Mouse (Mus musculus): ENCODE results near the gene Rnf123. TPM values are rescaled to one million over a fixed set of nuclear protein-coding genes. Genes with fewer than 3 reads are reported as not detected.

Gene Rnf123
- total and polyA plus RNA-seq, 2 experiments from 2014 or later, result 41.8 to 60.4 TPM

- no peak for TF ChIP-seq CTCF (IDR thresholded peaks at IDR 0.05; ENCODE audit: low read depth)
- H3K9ac ChIP-seq (replicated peaks; ENCODE audit: low read length), result no peak overlapping the region
- no peak overlapping the region for H3K27ac ChIP-seq
- H3K4me3 ChIP-seq (ENCODE audit: low read length), result no peak overlapping the region
- H3K4me1 ChIP-seq (ENCODE audit: insufficient read depth, low read length), result no peaks in the 10 kb centered on the region
- no peaks in the 10 kb centered on the region for H3K27me3 ChIP-seq (ENCODE audit: insufficient read depth, low read length)
- H3K9me3 ChIP-seq (ENCODE audit: low read length), result no peaks in the 10 kb centered on the region
- ATAC-seq (no peak), DNase-seq (ENCODE audit: low spot score) (no peak)
- H3K4me2 ChIP-seq (ENCODE audit: low read depth, low read length), result no peak overlapping the region
- 0 out of 2 replicates have a peak, but pooled peaks cover 5% of the 10 kb centered on the region for H3K36me3 ChIP-seq (ENCODE audit: insufficient read depth, low read length)
- 70% methylated on average over 8 of the region's 8 CpGs for WGBS
These were observed 42.6 kb upstream of the Rnf123 start for GRCm38 (mm10) chr9:108125731-108126130.

GRCm38 (mm10) chr9:108123916-108124315, 40.8 kb upstream of the Rnf123 start:
- Histone ChIP-seq H3K36me3 (ENCODE audit: insufficient read depth, low read length) (0 out of 2 replicates have a peak, but pooled peaks cover 5% of the 10 kb centered on the region), H3K9me3 (ENCODE audit: low read length) (no peaks in the 10 kb centered on the region), H3K4me3 (ENCODE audit: low read length) (no peak overlapping the region), H3K4me2 (ENCODE audit: low read depth, low read length) (no peak overlapping the region), H3K9ac (replicated peaks; ENCODE audit: low read length) (no peak overlapping the region), H3K4me1 (ENCODE audit: insufficient read depth, low read length) (no peaks in the 10 kb centered on the region), H3K27me3 (ENCODE audit: insufficient read depth, low read length) (no peaks in the 10 kb centered on the region), H3K27ac (no peak overlapping the region)
- DNase-seq (ENCODE audit: low spot score), result no peak
- TF ChIP-seq CTCF (IDR thresholded peaks at IDR 0.05; ENCODE audit: low read depth), result no peak
- WGBS, result 85% methylated on average over 4 of the region's 4 CpGs
- ATAC-seq, result no peak

GRCm38 (mm10) chr9:108121170-108121969, 38.2 kb upstream of the Rnf123 start:
- Histone ChIP-seq H3K27me3 (ENCODE audit: insufficient read depth, low read length) (no peaks in the 10 kb centered on the region), H3K9ac (replicated peaks; ENCODE audit: low read length) (no peak overlapping the region), H3K4me2 (ENCODE audit: low read depth, low read length) (no peak overlapping the region), H3K4me3 (ENCODE audit: low read length) (no peak overlapping the region), H3K9me3 (ENCODE audit: low read length) (no peaks in the 10 kb centered on the region), H3K36me3 (ENCODE audit: insufficient read depth, low read length) (0 out of 2 replicates have a peak, but pooled peaks cover 5% of the 10 kb centered on the region), H3K4me1 (ENCODE audit: insufficient read depth, low read length) (no peaks in the 10 kb centered on the region), H3K27ac (no peak overlapping the region)
- ATAC-seq (no peak), DNase-seq (ENCODE audit: low spot score) (no peak)
- TF ChIP-seq CTCF (IDR thresholded peaks at IDR 0.05; ENCODE audit: low read depth), result no peak
- 81% methylated on average over 10 of the region's 10 CpGs for WGBS

GRCm38 (mm10) chr9:108120671-108121070, 37.5 kb upstream of the Rnf123 start:
- ATAC-seq (0 out of 2 replicates have a peak, but pooled peaks have one; percentile 46), DNase-seq (ENCODE audit: low spot score) (no peak)
- TF ChIP-seq CTCF (IDR thresholded peaks at IDR 0.05; ENCODE audit: low read depth), result no peak
- WGBS, result 91% methylated on average over 8 of the region's 8 CpGs
- Histone ChIP-seq H3K27ac (no peak overlapping the region), H3K4me1 (ENCODE audit: insufficient read depth, low read length) (no peaks in the 10 kb centered on the region), H3K4me3 (ENCODE audit: low read length) (no peak overlapping the region), H3K4me2 (ENCODE audit: low read depth, low read length) (no peak overlapping the region), H3K27me3 (ENCODE audit: insufficient read depth, low read length) (no peaks in the 10 kb centered on the region), H3K9ac (replicated peaks; ENCODE audit: low read length) (no peak overlapping the region), H3K9me3 (ENCODE audit: low read length) (no peaks in the 10 kb centered on the region), H3K36me3 (ENCODE audit: insufficient read depth, low read length) (peaks cover 11% of the 10 kb centered on the region; the same call in 1 of the 2 replicates)

- H3K27me3 ChIP-seq (ENCODE audit: insufficient read depth, low read length), result no peaks in the 10 kb centered on the region
- no peaks in the 10 kb centered on the region for H3K4me1 ChIP-seq (ENCODE audit: insufficient read depth, low read length)
- no peaks in the 10 kb centered on the region for H3K9me3 ChIP-seq (ENCODE audit: low read length)
- no peak overlapping the region for H3K4me2 ChIP-seq (ENCODE audit: low read depth, low read length)
- no peak overlapping the region for H3K27ac ChIP-seq
- H3K36me3 ChIP-seq (ENCODE audit: insufficient read depth, low read length), result peaks cover 13% of the 10 kb centered on the region
- no peak for TF ChIP-seq CTCF (IDR thresholded peaks at IDR 0.05; ENCODE audit: low read depth)
- ATAC-seq, result peak; percentile 44; the same call in 1 of the 2 replicates
- 62% methylated on average over 8 of the region's 11 CpGs for WGBS
- no peak overlapping the region for H3K9ac ChIP-seq (replicated peaks; ENCODE audit: low read length)
- no peak overlapping the region for H3K4me3 ChIP-seq (ENCODE audit: low read length)
- no peak for DNase-seq (ENCODE audit: low spot score)
These were observed 36.8 kb upstream of the Rnf123 start for GRCm38 (mm10) chr9:108119891-108120411.

GRCm38 (mm10) chr9:108117143-108117542, 34.0 kb upstream of the Rnf123 start:
- Histone ChIP-seq H3K9ac (replicated peaks; ENCODE audit: low read length) (no peak overlapping the region), H3K36me3 (ENCODE audit: insufficient read depth, low read length) (peaks cover 23% of the 10 kb centered on the region), H3K27ac (no peak overlapping the region), H3K4me1 (ENCODE audit: insufficient read depth, low read length) (no peaks in the 10 kb centered on the region), H3K4me3 (ENCODE audit: low read length) (no peak overlapping the region), H3K27me3 (ENCODE audit: insufficient read depth, low read length) (no peaks in the 10 kb centered on the region), H3K4me2 (ENCODE audit: low read depth, low read length) (no peak overlapping the region), H3K9me3 (ENCODE audit: low read length) (no peaks in the 10 kb centered on the region)
- no peak for TF ChIP-seq CTCF (IDR thresholded peaks at IDR 0.05; ENCODE audit: low read depth)
- ATAC-seq (no peak), DNase-seq (ENCODE audit: low spot score) (no peak)
- 56% methylated on average over 4 of the region's 4 CpGs for WGBS

Measured in hindbrain, postnatal 0 days (tissue).